Comparison of ENCODE assay signal across 25 mouse cellular contexts in genomic region chr8:35087070-35087469, GRCm38 (mm10).
"Had no signal": no experiment of that assay in that cellular context is flagged by ENCODE, and none has a peak within 500 bp of the region (broad histone marks: within the 10 kb centered on the region; RNA-seq: fewer than 3 reads in every experiment).

No protein-coding gene starts in this region.

- H3K4me3 ChIP-seq: heart, embryonic 10.5 days; heart, embryonic 12.5 days; hindbrain, embryonic 13.5 days; hindbrain, embryonic 15.5 days; kidney, embryonic 15.5 days; limb, embryonic 13.5 days; limb, embryonic 15.5 days; liver, embryonic 12.5 days had no signal

- H3K27ac ChIP-seq: heart, embryonic 10.5 days; hindbrain, embryonic 13.5 days; hindbrain, embryonic 15.5 days; hindbrain, postnatal 0 days; kidney, embryonic 15.5 days; kidney, postnatal 0 days; limb, embryonic 13.5 days; limb, embryonic 15.5 days; liver, embryonic 12.5 days; liver, embryonic 14.5 days had no signal

- H3K36me3 ChIP-seq: heart, embryonic 10.5 days; heart, embryonic 12.5 days; hindbrain, embryonic 13.5 days; hindbrain, embryonic 15.5 days; kidney, embryonic 15.5 days; limb, embryonic 13.5 days; limb, embryonic 15.5 days; liver, embryonic 12.5 days had no signal

- DNase-seq: gastrocnemius, postnatal 14 days; gastrocnemius, postnatal 36 days; heart, adult 18-20 months; heart, postnatal 10 days; heart, postnatal 36 days; kidney, adult 11 months; kidney, adult 2 months; kidney, adult 9 months; kidney, postnatal 14 days; kidney, postnatal 36 days; layer of hippocampus, adult 9-11 months; layer of hippocampus, postnatal 36 days; left cerebral cortex, postnatal 4 days had no signal

- H3K4me2 ChIP-seq: heart, embryonic 12.5 days; hindbrain, embryonic 13.5 days; hindbrain, embryonic 15.5 days; kidney, embryonic 15.5 days; limb, embryonic 13.5 days; limb, embryonic 15.5 days; liver, embryonic 12.5 days had no signal

- ATAC-seq: hindbrain, postnatal 0 days; intestine, embryonic 16.5 days; liver, embryonic 12.5 days had no signal

- H3K27me3 ChIP-seq: heart, embryonic 12.5 days; hindbrain, embryonic 13.5 days; hindbrain, embryonic 15.5 days; kidney, embryonic 15.5 days; limb, embryonic 13.5 days; limb, embryonic 15.5 days; liver, embryonic 12.5 days had no signal

- H3K9me3 ChIP-seq: heart, embryonic 10.5 days; hindbrain, embryonic 13.5 days; hindbrain, embryonic 15.5 days; kidney, embryonic 15.5 days; limb, embryonic 13.5 days; limb, embryonic 15.5 days; liver, embryonic 12.5 days had no signal

- H3K9ac ChIP-seq: heart, embryonic 12.5 days; hindbrain, embryonic 13.5 days; hindbrain, embryonic 15.5 days; kidney, embryonic 15.5 days; limb, embryonic 13.5 days; limb, embryonic 15.5 days; liver, embryonic 12.5 days; liver, embryonic 14.5 days had no signal

- H3K4me1 ChIP-seq: heart, embryonic 10.5 days; heart, embryonic 12.5 days; kidney, embryonic 15.5 days; limb, embryonic 13.5 days; limb, embryonic 15.5 days; liver, embryonic 12.5 days had no signal
